Mouse (Mus musculus): ENCODE results near the gene Itga2. TPM values are rescaled to one million over a fixed set of nuclear protein-coding genes. Genes with fewer than 3 reads are reported as not detected.

The Itga2 gene
- polyA plus RNA-seq, 1 experiment from 2014 or later: 2.4 TPM

DNA sequence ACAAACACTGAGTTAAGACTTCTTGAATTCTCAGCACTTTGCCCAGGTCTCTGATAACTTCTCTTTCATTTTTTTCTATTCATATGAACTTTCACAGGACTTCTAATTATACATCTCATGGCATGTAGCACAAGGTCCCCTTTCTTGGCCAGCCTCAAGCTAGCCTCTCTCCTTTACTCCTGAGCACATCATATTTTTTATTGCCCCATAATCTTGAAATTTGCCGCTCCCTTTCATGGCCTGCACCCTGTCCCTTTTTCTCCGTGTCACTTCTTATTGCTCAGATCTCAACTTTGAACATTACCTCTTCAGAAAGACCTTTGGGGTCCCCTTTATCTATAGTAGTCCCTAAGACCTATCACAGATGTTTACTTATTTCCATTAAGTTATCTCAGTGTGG, 109.0 kb downstream of the Itga2 start:
- Histone ChIP-seq H3K36me3 (peaks cover 49% of the 10 kb centered on the region), H3K9ac (replicated peaks) (no peak overlapping the region), H3K4me1 (replicated peaks) (peaks cover 8% of the 10 kb centered on the region), H3K27ac (no peak overlapping the region), H3K4me2 (no peak overlapping the region), H3K9me3 (no peaks in the 10 kb centered on the region), H3K4me3 (replicated peaks) (no peak overlapping the region), H3K27me3 (no peaks in the 10 kb centered on the region)
- 92% methylated on average over 2 of the region's 2 CpGs for WGBS
- ATAC-seq (ENCODE audit: insufficient number of reproducible peaks, insufficient read depth, low FRiP score, low TSS enrichment, low read depth): no peak

DNA sequence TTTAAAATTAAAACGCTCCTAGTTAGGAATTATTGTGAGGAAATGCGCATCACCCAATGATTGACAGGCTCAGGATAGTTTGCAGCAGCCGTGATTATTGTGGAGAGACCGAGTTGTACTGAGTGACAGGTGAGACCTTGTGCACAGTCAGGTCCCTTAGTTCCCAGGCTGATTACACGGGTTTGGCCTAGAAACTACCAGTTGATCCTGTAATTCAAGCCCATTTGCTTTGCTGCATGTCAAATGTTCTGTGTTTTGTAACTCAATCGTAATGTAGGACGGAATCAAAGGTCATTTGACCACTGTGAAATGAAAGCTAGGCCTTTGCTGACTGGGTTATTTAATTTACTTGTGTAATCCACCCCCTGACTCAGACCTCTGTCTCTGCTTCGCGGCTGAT, 113.4 kb downstream of the Itga2 start:
- H3K4me3 ChIP-seq (replicated peaks): peak overlapping the region; percentile 66
- peaks cover 17% of the 10 kb centered on the region; the same call in 1 of the 2 replicates for H3K36me3 ChIP-seq
- H3K4me1 ChIP-seq (replicated peaks): peaks cover 8% of the 10 kb centered on the region
- H3K27me3 ChIP-seq: no peaks in the 10 kb centered on the region
- peak; percentile 61; the same call in 1 of the 2 replicates for ATAC-seq (ENCODE audit: insufficient number of reproducible peaks, insufficient read depth, low FRiP score, low TSS enrichment, low read depth)
- H3K4me2 ChIP-seq: peak overlapping the region; percentile 80
- H3K27ac ChIP-seq: no peak overlapping the region
- H3K9ac ChIP-seq (replicated peaks): peak overlapping the region; percentile 58
- WGBS: 31% methylated on average over 9 of the region's 9 CpGs
- H3K9me3 ChIP-seq: no peaks in the 10 kb centered on the region

GRCm38 (mm10) chr13:114817751-114818360, 114.0 kb downstream of the Itga2 start, which contains the start of gene Mocs2:
Gene Mocs2 (plus strand): TSS chr13:114818236.
- Histone ChIP-seq H3K4me2 (peak within 1 kb of the TSS; percentile 80), H3K36me3 (peaks cover 12% of the 10 kb centered on the region; the same call in 1 of the 2 replicates), H3K9me3 (no peaks in the 10 kb centered on the region), H3K27me3 (no peaks in the 10 kb centered on the region), H3K27ac (no peak within 1 kb of the TSS), H3K4me3 (replicated peaks) (peak within 1 kb of the TSS; percentile 66), H3K9ac (replicated peaks) (peak within 1 kb of the TSS; percentile 58), H3K4me1 (replicated peaks) (peaks cover 8% of the 10 kb centered on the region)
- under 1% methylated on average over 39 of the region's 39 CpGs for WGBS
- peak; percentile 98 for ATAC-seq (ENCODE audit: insufficient number of reproducible peaks, insufficient read depth, low FRiP score, low TSS enrichment, low read depth)

- Histone ChIP-seq H3K27ac (no peak overlapping the region), H3K4me1 (replicated peaks) (no peaks in the 10 kb centered on the region), H3K4me3 (replicated peaks) (no peak overlapping the region), H3K27me3 (no peaks in the 10 kb centered on the region), H3K4me2 (no peak overlapping the region), H3K9ac (replicated peaks) (no peak overlapping the region), H3K36me3 (no peaks in the 10 kb centered on the region), H3K9me3 (no peaks in the 10 kb centered on the region)
- 86% methylated on average over 5 of the region's 5 CpGs for WGBS
- ATAC-seq (ENCODE audit: insufficient number of reproducible peaks, insufficient read depth, low FRiP score, low TSS enrichment, low read depth): no peak
Measured at GRCm38 (mm10) chr13:114809624-114810210, 122.2 kb downstream of the Itga2 start.

DNA sequence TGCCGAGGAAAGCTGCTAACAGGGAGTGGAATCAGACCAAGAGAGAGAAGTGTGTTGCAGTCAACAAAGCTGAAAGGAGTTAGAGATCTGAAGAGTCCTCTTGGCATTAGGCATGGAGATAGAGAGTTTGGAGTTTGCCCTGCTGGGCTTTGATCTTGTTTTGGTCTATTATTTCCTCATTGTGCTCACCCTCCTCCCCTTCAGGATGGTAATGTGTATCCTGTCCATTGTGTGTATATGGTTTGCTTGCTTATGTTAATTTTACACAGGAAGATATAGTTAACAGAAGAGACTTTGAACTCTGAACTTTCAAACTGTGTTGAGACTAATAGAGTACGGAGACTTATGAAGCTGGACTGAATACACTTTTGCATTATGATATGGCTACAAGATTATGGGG, 128.9 kb downstream of the Itga2 start:
- Histone ChIP-seq H3K4me2 (no peak overlapping the region), H3K9ac (replicated peaks) (no peak overlapping the region), H3K36me3 (no peaks in the 10 kb centered on the region), H3K9me3 (no peaks in the 10 kb centered on the region), H3K4me1 (replicated peaks) (no peaks in the 10 kb centered on the region), H3K4me3 (replicated peaks) (no peak overlapping the region), H3K27me3 (no peaks in the 10 kb centered on the region), H3K27ac (no peak overlapping the region)
- 89% methylated on average over 2 of the region's 2 CpGs for WGBS
- ATAC-seq (ENCODE audit: insufficient number of reproducible peaks, insufficient read depth, low FRiP score, low TSS enrichment, low read depth): no peak

GRCm38 (mm10) chr13:114801857-114802256, 130.0 kb downstream of the Itga2 start:
- H3K9me3 ChIP-seq: no peaks in the 10 kb centered on the region
- H3K27ac ChIP-seq: no peak overlapping the region
- no peaks in the 10 kb centered on the region for H3K36me3 ChIP-seq
- H3K4me1 ChIP-seq (replicated peaks): no peaks in the 10 kb centered on the region
- WGBS: 90% methylated on average over 3 of the region's 3 CpGs
- H3K9ac ChIP-seq (replicated peaks): no peak overlapping the region
- ATAC-seq (ENCODE audit: insufficient number of reproducible peaks, insufficient read depth, low FRiP score, low TSS enrichment, low read depth): no peak
- no peak overlapping the region for H3K4me3 ChIP-seq (replicated peaks)
- no peaks in the 10 kb centered on the region for H3K27me3 ChIP-seq
- H3K4me2 ChIP-seq: no peak overlapping the region

DNA sequence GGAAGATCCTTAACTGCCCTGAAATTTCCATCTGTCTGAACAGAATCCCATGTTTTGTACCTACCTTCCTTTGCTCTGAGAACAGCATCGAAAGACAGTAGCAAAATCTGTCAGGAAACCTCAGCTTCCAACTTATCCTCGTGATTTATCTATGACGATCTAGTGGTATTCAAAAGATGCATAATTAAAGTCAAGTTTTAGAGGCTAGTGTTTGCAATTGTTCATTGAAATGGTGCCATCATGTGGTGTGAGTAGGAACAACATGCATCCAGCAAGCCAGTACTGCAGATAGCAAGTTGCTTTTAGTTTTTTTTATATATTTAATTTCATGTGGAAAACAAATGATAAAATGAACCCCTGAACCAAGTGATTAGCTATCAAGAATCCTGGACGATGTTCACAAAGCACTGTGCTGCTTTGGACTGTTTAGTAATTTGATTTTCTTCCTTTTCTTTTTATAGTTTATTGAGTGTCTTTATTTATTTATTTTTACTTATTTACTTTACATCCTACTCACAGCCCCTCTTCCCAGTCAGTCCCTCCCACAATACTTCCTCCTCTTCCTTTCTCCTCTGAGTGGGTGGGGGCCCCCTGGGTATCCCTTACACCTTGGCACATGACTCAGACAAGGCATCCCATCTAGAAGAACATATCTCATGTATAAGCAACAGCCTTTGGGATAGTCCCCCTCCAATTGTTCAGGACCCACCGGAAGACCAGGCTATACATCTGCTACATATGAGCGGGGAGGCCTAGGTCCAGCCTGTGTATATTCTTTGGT, 138.5 kb downstream of the Itga2 start:
- no peak overlapping the region for H3K4me3 ChIP-seq (replicated peaks)
- H3K27ac ChIP-seq: no peak overlapping the region
- H3K27me3 ChIP-seq: no peaks in the 10 kb centered on the region
- no peak; the same call in 1 of the 2 replicates for ATAC-seq (ENCODE audit: insufficient number of reproducible peaks, insufficient read depth, low FRiP score, low TSS enrichment, low read depth)
- H3K36me3 ChIP-seq: no peaks in the 10 kb centered on the region
- H3K4me1 ChIP-seq (replicated peaks): no peaks in the 10 kb centered on the region
- no peaks in the 10 kb centered on the region for H3K9me3 ChIP-seq
- WGBS: 49% methylated on average over 6 of the region's 6 CpGs
- no peak overlapping the region for H3K9ac ChIP-seq (replicated peaks)
- no peak overlapping the region for H3K4me2 ChIP-seq

DNA sequence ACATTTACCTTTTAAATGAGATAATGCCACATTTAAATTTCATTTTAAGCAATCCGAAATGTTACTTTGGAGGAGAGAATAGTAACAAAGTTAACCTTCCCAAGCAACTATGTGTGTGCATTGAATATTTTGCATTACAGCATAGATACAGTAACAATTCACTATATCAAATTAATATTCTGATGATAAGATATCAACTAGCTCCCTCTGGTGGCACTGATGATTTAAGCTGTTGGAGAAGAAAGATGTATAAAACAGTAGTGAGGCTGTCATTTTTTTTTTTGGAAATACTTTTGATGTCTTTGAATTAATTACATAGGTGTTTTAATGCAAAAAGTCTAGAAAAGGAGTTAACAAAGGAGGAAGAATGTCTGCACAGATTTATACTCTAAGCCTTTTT, 140.4 kb downstream of the Itga2 start:
- Histone ChIP-seq H3K9me3 (no peaks in the 10 kb centered on the region), H3K4me1 (replicated peaks) (no peaks in the 10 kb centered on the region), H3K9ac (replicated peaks) (no peak overlapping the region), H3K4me2 (no peak overlapping the region), H3K27ac (no peak overlapping the region), H3K27me3 (no peaks in the 10 kb centered on the region), H3K36me3 (no peaks in the 10 kb centered on the region), H3K4me3 (replicated peaks) (no peak overlapping the region)
- ATAC-seq (ENCODE audit: insufficient number of reproducible peaks, insufficient read depth, low FRiP score, low TSS enrichment, low read depth): no peak
- 72% methylated on average over 1 of the region's 1 CpGs for WGBS

Other genes with a start within 250 kb of the Itga2 start
- 84.1 and 87.2 TPM in 2 replicates for gene Mocs2, start 113.9 kb downstream of the Itga2 start, polyA plus RNA-seq (2016; fragmentation: Nextera tagmentation; extraction: Ambion mirVana)
- gene Pelo, start 158.1 kb upstream of the Itga2 start, polyA plus RNA-seq (2016; fragmentation: Nextera tagmentation; extraction: Ambion mirVana): 5.0 and 5.2 TPM in 2 replicates
- gene Gm49395, start 169.8 kb upstream of the Itga2 start, polyA plus RNA-seq (2016; fragmentation: Nextera tagmentation; extraction: Ambion mirVana): 2.1 and 2.8 TPM in 2 replicates
- 3.5 and 4.1 TPM in 2 replicates for gene Itga1, start 169.9 kb upstream of the Itga2 start, polyA plus RNA-seq (2016; fragmentation: Nextera tagmentation; extraction: Ambion mirVana)

Data from limb, embryonic 12.5 days (tissue).